Mouse (Mus musculus) liver, embryonic 11.5 days (tissue): ENCODE data around the gene Mettl13. TPM values are rescaled to one million over a fixed set of nuclear protein-coding genes. Genes with fewer than 3 reads are reported as not detected.

ENCODE experiments used
- ATAC-seq: fragments of 200-750 bp; cut with Nextera tagmentation; replicated peaks from 2 replicates; pipeline ENCODE4 v1.8.0; 2017; ENCODE audit warnings: moderate number of reproducible peaks, mild to moderate bottlenecking, moderate TSS enrichment, moderate library complexity; ENCODE audit not compliant: low FRiP score
- DNase-seq: peaks from one replicate; pipeline ENCODE4 v3.0.0-alpha.2; 2017; ENCODE audit warnings: low spot score
- H3K27ac ChIP-seq: fragments of 300-500 bp; sonication (generic); 2 replicates; pipeline ENCODE4 v1.5.1; 2014; ENCODE audit warnings: mild to moderate bottlenecking, low read depth, low read length, control low read depth
- H3K27me3 ChIP-seq: fragments of 300-500 bp; sonication (generic); replicated peaks from 2 replicates; pipeline ENCODE4 v1.6.1; 2014; ENCODE audit warnings: low read length, mixed read lengths; ENCODE audit not compliant: control insufficient read depth, insufficient read depth
- H3K36me3 ChIP-seq: fragments of 300-500 bp; sonication (generic); 2 replicates; pipeline ENCODE4 v1.6.1; 2014; ENCODE audit warnings: mild to moderate bottlenecking, low read length, moderate library complexity, mixed read lengths; ENCODE audit not compliant: control insufficient read depth, insufficient read depth
- H3K4me1 ChIP-seq: fragments of 300-500 bp; sonication (generic); replicated peaks from 2 replicates; pipeline ENCODE4 v1.6.1; 2014; ENCODE audit warnings: low read length, mixed read lengths; ENCODE audit not compliant: control insufficient read depth, insufficient read depth
- H3K4me2 ChIP-seq: fragments of 300-500 bp; sonication (generic); 2 replicates; pipeline ENCODE4 v1.6.1; 2014; ENCODE audit warnings: mild to moderate bottlenecking, control low read depth, moderate library complexity
- H3K4me3 ChIP-seq: fragments of 300-500 bp; sonication (generic); 2 replicates; pipeline ENCODE4 v1.5.1; 2014; ENCODE audit warnings: low read depth, low read length, control low read depth
- H3K9ac ChIP-seq: fragments of 300-500 bp; sonication (generic); 2 replicates; pipeline ENCODE4 v1.6.1; 2014; ENCODE audit warnings: low read depth, low read length, control low read depth
- H3K9me3 ChIP-seq: fragments of 300-500 bp; sonication (generic); 2 replicates; pipeline ENCODE4 v1.6.1; 2016; ENCODE audit warnings: low read length, inconsistent platforms, mixed read lengths; ENCODE audit not compliant: control insufficient read depth
- WGBS: fragments of 180-500 bp; shearing (Covaris S2); extraction: QIAGEN DNeasy Blood & Tissue Kit; methylation state at CpG from one replicate; pipeline ENCODE4 v1.1.7; 2014; 5-methylcytosine and 5-hydroxymethylcytosine counted together
- polyA plus RNA-seq: library from polyadenylated mRNA; unstranded; fragments of >200 nt; fragmentation: Nextera tagmentation; extraction: Ambion mirVana; gene quantifications from 2 replicates; pipeline ENCODE4 v1.2.1, GENCODE M21; 2014

Mettl13 gene
- polyA plus RNA-seq, 1 experiment from 2014 or later = 31.8 TPM

DNA sequence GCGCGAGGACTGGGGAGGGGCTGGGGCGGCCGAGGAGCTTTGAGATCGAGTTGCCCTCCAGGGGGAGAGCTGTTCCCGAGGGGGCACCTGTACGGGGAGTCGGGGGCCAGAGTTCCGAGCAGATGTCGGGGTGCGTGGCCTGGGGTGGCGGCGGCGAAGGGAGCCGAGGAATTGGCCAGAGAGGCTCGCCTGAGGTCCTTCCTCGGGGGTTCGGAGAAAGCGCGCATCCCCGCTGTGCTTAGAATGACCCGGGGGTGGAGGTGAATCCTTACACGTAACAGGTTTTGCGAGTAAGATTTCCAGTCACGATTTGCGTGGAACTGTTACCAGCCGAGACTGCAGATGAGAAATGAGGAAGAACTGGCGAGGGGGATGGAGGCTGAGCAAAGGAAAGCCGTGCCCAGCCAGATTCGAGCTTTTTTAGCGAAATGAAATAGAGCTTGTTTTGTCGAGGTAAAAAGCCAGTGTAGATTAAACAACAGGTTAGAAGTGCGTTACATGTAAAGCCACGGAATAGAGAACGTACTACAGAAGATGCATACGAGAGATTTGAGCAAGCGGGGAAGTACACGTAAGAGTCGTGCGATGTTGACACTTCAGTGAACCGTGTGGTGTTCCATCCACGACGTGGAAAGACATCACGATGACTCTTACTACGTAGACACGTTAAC is 22.7 kb upstream of the Mettl13 start:
- H3K36me3 ChIP-seq = peaks cover 12% of the 10 kb centered on the region
- WGBS = under 1% methylated on average over 46 of the region's 46 CpGs
- DNase-seq = no peak
- H3K4me3 ChIP-seq = peak overlapping the region; percentile 90
- H3K4me2 ChIP-seq = peak overlapping the region; percentile 83
- no peaks in the 10 kb centered on the region; the same call in 1 of the 2 replicates for H3K4me1 ChIP-seq
- H3K9ac ChIP-seq = peak overlapping the region; percentile 84
- peak; percentile 24 for ATAC-seq
- H3K27me3 ChIP-seq = no peaks in the 10 kb centered on the region
- H3K9me3 ChIP-seq = peaks cover 3% of the 10 kb centered on the region; the same call in 1 of the 2 replicates
- peak overlapping the region; percentile 68 for H3K27ac ChIP-seq

DNA sequence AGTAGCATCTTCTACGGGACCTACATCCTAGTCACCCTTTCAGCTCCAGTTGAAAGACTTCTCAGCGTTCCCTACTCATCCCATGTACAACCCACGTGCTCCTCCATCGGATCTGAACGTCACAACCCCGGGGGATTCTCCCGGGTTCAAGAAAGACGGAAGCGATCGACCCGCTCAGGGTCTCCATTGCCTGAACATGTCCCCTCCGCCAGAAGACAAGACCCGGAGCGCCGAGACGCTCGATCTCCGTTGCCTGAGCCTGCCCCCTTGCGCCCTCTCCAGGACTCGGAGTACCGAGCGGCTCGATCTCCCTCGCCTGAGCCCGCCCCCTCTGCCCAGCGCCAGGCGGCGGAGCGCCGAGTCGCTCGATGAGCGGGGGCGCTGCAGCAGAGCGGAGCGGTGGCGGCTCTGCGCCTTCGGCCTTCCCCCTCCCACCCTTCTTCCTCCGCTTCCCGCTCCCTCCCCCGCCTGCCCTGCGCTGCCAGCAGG is 22.0 kb upstream of the Mettl13 start, which contains the start of gene Vamp4:
Gene Vamp4 (plus strand): TSS at position 256 of the 489 bp plus-strand sequence.
- H3K36me3 ChIP-seq = peaks cover 11% of the 10 kb centered on the region
- H3K4me2 ChIP-seq = peak within 1 kb of the TSS; percentile 83
- WGBS = 1% methylated on average over 37 of the region's 43 CpGs
- no peaks in the 10 kb centered on the region; the same call in 1 of the 2 replicates for H3K4me1 ChIP-seq
- H3K27ac ChIP-seq = peak within 1 kb of the TSS; percentile 68
- ATAC-seq (peak; percentile 99), DNase-seq (peak; percentile 95)
- peak within 1 kb of the TSS; percentile 84 for H3K9ac ChIP-seq
- peak within 1 kb of the TSS; percentile 90 for H3K4me3 ChIP-seq
- no peaks in the 10 kb centered on the region for H3K27me3 ChIP-seq
- peaks cover 3% of the 10 kb centered on the region; the same call in 1 of the 2 replicates for H3K9me3 ChIP-seq

DNA sequence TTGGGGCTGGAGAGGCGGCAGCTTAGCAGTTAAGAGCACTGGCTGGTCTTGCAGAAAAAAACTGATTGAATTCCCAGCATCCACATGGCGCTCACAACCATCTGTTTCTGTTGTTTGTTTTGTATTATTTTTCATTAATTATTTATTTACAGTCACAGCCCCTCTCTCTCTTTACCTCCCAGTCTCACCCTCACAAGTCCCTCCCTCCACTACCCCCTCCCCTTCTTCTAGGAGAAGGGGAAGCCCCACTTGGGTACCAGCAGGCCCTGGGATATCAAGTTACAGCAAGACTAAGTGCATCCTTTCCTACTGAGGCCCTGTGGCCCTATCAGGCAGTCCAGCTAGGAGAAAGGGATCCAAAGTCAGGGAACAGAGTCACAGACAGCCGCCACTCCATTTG is 19.0 kb upstream of the Mettl13 start:
- Histone ChIP-seq H3K9me3 (no peaks in the 10 kb centered on the region), H3K27me3 (no peaks in the 10 kb centered on the region), H3K4me1 (no peaks in the 10 kb centered on the region; the same call in 1 of the 2 replicates), H3K4me3 (no peak overlapping the region), H3K4me2 (no peak overlapping the region), H3K9ac (no peak overlapping the region), H3K27ac (no peak overlapping the region), H3K36me3 (no peaks in the 10 kb centered on the region)
- WGBS = 61% methylated on average over 3 of the region's 3 CpGs
- no peak for ATAC-seq
- no peak for DNase-seq

DNA sequence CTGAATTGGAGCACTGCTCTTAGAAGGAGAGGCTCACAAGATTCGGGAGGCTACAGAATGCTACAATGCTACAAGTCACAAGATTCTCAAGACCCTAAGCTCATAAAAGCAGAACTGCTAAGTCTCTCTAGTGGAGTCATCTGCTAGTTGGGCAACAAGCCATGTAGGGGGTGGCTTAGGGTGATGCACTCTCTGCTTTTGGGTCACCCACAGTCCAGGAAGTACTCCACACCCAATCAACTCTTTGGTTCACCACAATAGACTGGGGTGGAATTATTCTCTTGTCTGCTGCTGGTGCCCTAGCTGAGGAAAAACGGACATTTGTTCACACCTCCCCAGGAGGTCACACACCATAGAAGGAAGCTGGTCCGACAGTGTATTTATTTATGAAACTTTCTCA is 16.6 kb upstream of the Mettl13 start:
- Histone ChIP-seq H3K27me3 (no peaks in the 10 kb centered on the region), H3K4me2 (no peak overlapping the region), H3K36me3 (no peaks in the 10 kb centered on the region), H3K4me1 (no peaks in the 10 kb centered on the region; the same call in 1 of the 2 replicates), H3K27ac (no peak overlapping the region), H3K4me3 (no peak overlapping the region), H3K9me3 (no peaks in the 10 kb centered on the region), H3K9ac (no peak overlapping the region)
- no peak for DNase-seq
- ATAC-seq = no peak
- WGBS = 48% methylated on average over 3 of the region's 3 CpGs

DNA sequence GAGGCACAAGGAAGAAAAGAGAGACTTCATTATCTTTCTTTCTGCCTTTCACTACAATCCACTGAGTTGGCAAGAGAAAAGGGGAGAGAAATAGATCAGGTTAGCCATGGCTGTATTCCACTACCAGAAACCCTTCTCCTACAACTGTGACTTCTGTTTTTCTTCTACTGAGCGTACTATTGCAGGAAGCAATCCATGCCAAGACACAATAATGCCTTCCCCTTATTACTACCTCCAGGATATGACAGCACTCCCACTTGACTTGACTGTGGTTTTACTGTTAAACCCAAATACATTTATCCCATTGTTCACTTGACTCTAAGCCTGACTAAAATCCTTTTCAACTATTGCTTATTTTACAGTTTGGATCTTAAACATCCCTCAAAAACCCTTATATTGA is 14.9 kb upstream of the Mettl13 start:
- Histone ChIP-seq H3K9me3 (no peaks in the 10 kb centered on the region), H3K4me2 (no peak overlapping the region), H3K4me3 (no peak overlapping the region), H3K36me3 (no peaks in the 10 kb centered on the region), H3K27me3 (no peaks in the 10 kb centered on the region), H3K27ac (no peak overlapping the region), H3K9ac (no peak overlapping the region), H3K4me1 (no peaks in the 10 kb centered on the region)
- DNase-seq (no peak), ATAC-seq (no peak)
- WGBS = 58% methylated on average over 1 of the region's 1 CpGs

DNA sequence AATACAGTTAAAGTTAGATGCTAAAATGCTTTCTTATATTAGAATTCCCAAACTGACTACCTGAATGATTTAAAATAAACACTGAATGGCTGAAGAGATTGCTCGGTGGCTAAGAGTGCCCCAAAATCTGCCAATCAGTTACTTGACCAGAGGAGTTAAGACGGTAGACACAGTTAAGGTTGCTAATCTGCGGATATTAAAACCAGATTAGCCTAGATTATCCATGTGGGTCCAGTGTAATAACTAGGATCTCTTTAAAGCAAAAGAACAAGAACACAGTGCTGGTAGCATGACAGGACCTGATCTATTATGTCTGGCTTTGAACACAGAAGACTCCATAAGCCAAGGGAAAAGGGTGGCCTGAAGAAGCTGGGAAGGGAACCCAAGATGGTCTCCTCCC is 5.8 kb upstream of the Mettl13 start:
- H3K4me1 ChIP-seq = peaks cover 9% of the 10 kb centered on the region; the same call in 1 of the 2 replicates
- no peak for ATAC-seq
- H3K4me3 ChIP-seq = no peak overlapping the region
- no peak overlapping the region for H3K9ac ChIP-seq
- no peaks in the 10 kb centered on the region for H3K27me3 ChIP-seq
- no peak for DNase-seq
- H3K4me2 ChIP-seq = no peak overlapping the region
- no peaks in the 10 kb centered on the region for H3K36me3 ChIP-seq
- WGBS = 80% methylated on average over 3 of the region's 3 CpGs
- H3K27ac ChIP-seq = no peak overlapping the region
- H3K9me3 ChIP-seq = no peaks in the 10 kb centered on the region

DNA sequence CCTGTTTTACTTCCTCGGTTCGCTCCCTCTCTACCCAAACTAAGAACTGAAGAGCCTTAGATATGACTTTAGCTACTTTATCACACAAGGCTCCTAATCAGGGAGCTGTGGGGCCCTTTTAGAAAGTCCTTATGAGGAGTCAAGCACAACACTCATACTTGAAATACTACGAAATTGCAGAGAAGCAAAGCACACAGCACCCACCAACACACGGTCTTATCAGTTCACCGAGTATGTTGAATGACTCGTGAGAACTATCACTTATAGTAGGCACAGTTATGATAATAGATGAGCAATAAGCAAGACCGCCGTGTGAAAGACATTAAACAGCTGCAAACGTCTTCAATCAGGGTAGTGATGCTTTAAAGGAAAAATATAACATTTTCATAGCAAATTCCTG is 4.6 kb upstream of the Mettl13 start:
- no peak overlapping the region; the same call in 1 of the 2 replicates for H3K4me2 ChIP-seq
- ATAC-seq = 0 out of 2 replicates have a peak, but pooled peaks have one; percentile 24
- no peak for DNase-seq
- H3K9ac ChIP-seq = no peak overlapping the region
- H3K36me3 ChIP-seq = no peaks in the 10 kb centered on the region
- no peak overlapping the region; the same call in 1 of the 2 replicates for H3K27ac ChIP-seq
- no peak overlapping the region for H3K4me3 ChIP-seq
- no peaks in the 10 kb centered on the region for H3K9me3 ChIP-seq
- peaks cover 9% of the 10 kb centered on the region; the same call in 1 of the 2 replicates for H3K4me1 ChIP-seq
- WGBS = 54% methylated on average over 9 of the region's 9 CpGs
- no peaks in the 10 kb centered on the region for H3K27me3 ChIP-seq

DNA sequence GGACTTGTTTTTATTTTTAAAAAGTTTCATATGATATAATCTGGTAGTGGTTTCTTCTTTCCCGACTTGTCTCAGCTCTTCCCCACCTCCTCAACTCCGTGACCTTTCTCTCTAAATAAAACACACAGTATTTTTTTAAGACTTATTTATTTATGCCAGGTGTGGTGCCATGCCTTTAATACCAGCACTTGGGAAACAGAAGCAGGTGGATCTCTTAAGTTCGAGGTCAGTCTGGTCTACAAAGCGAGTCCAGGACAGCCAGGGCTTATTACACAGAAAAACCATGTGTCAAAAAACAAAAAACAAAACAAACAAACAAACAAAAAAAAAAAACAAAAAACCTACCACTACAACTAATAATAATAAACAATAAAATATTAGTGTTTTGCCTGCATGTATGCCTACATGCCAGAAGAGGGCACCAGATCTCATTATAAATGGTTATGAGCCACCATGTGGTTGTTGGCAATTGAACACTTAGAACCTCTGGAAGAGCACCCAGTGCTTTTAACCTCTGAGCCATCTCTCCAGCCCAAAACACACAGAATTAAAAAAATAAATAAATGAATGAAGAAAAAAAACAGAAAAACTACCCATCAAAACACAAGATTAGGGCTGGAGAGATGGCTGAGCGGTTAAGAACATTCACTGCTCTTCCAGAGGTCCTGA is 1.4 kb upstream of the Mettl13 start:
- WGBS = 74% methylated on average over 5 of the region's 5 CpGs
- ATAC-seq (no peak), DNase-seq (no peak)
- peak overlapping the region; percentile 79; the same call in 1 of the 2 replicates for H3K4me2 ChIP-seq
- no peak overlapping the region for H3K27ac ChIP-seq
- H3K4me3 ChIP-seq = no peak overlapping the region
- H3K9me3 ChIP-seq = no peaks in the 10 kb centered on the region
- H3K27me3 ChIP-seq = no peaks in the 10 kb centered on the region
- peaks cover 9% of the 10 kb centered on the region; the same call in 1 of the 2 replicates for H3K4me1 ChIP-seq
- H3K36me3 ChIP-seq = peaks cover 13% of the 10 kb centered on the region
- H3K9ac ChIP-seq = no peak overlapping the region
